Mouse (Mus musculus): ENCODE results near the gene Eef1akmt3.
A peak's percentile ranks its signal among the peaks of the same experiment; 100 is the strongest.

GRCm38 (mm10) chr10:127070190-127071121 is 29.1 kb upstream of the Eef1akmt3 start, which contains the start of gene Tspan31:
- no peak for TF ChIP-seq CTCF (IDR thresholded peaks at IDR 0.05; ENCODE audit: insufficient read depth, low read length)
- peak; percentile 80; the same call in 1 of the 2 replicates for TF ChIP-seq POLR2A (IDR thresholded peaks at IDR 0.05; ENCODE audit: borderline replicate concordance, extremely low read depth, low read depth, low read length)

Data from lung, adult 2 months (tissue).